Mouse (Mus musculus) liver, adult 2 months (tissue): ENCODE results near the gene Ift20. TPM values are rescaled to one million over a fixed set of nuclear protein-coding genes. Genes with fewer than 3 reads are reported as not detected.
A peak's percentile ranks its signal among the peaks of the same experiment; 100 is the strongest.

Source experiments
- DNase-seq: peaks from one replicate; pipeline ENCODE4 v3.0.0-alpha.2; 2011; ENCODE audit warnings: low read depth, low spot score; ENCODE audit errors: extremely low read depth
- H3K27ac ChIP-seq: fragments of 200-500 bp; replicated peaks from 2 replicates; pipeline ENCODE4 v1.5.1; 2012; ENCODE audit warnings: low read depth, mild to moderate bottlenecking, control low read depth, inconsistent platforms, low read length; ENCODE audit not compliant: insufficient read depth
- H3K27me3 ChIP-seq: fragments of 200-500 bp; 2 replicates; pipeline ENCODE4 v1.6.1; 2012; ENCODE audit warnings: mild to moderate bottlenecking, moderate library complexity, low read length, inconsistent platforms; ENCODE audit not compliant: control insufficient read depth, insufficient read depth
- H3K36me3 ChIP-seq: fragments of 200-500 bp; 2 replicates; pipeline ENCODE4 v1.6.1; 2012; ENCODE audit warnings: low read length, inconsistent platforms; ENCODE audit not compliant: control insufficient read depth, insufficient read depth
- H3K4me1 ChIP-seq: fragments of 200-500 bp; 2 replicates; pipeline ENCODE4 v1.6.1; 2011; ENCODE audit warnings: low read length; ENCODE audit not compliant: control insufficient read depth, insufficient read depth
- H3K4me3 ChIP-seq: fragments of 200-500 bp; 2 replicates; pipeline ENCODE4 v1.5.1; 2011; ENCODE audit warnings: low read depth, mild to moderate bottlenecking, control low read depth, low read length, moderate library complexity; ENCODE audit not compliant: insufficient read depth
- H3K79me2 ChIP-seq: fragments of 200-500 bp; 2 replicates; pipeline ENCODE4 v1.6.1; 2012; ENCODE audit warnings: inconsistent platforms, mild to moderate bottlenecking, low read length, moderate library complexity; ENCODE audit not compliant: control insufficient read depth, insufficient read depth
- H3K9ac ChIP-seq: fragments of 200-500 bp; 2 replicates; pipeline ENCODE4 v1.6.1; 2012; ENCODE audit warnings: low read depth, mild to moderate bottlenecking, control low read depth, inconsistent platforms, low read length
- CTCF ChIP-seq: fragments of 200-500 bp; IDR thresholded peaks from 2 replicates; pipeline ENCODE4 v1.5.1; 2011; ENCODE audit warnings: low read depth, low read length, control low read depth
- POLR2A ChIP-seq: fragments of 200-500 bp; IDR thresholded peaks from 2 replicates; pipeline ENCODE4 v1.6.1; 2011; ENCODE audit warnings: low read length, control low read depth; ENCODE audit not compliant: insufficient read depth; ENCODE audit errors: extremely low read depth
- WGBS: fragments of 180-500 bp; shearing (Covaris S2); methylation state at CpG from one replicate; pipeline ENCODE4 v1.1.7; 2018; 5-methylcytosine and 5-hydroxymethylcytosine counted together
- polyA plus RNA-seq: library from polyadenylated mRNA; depleted of rRNA; stranded (reverse); fragments of >200 nt; gene quantifications from 2 replicates; pipeline ENCODE4 v1.2.3, GENCODE M21; 2012
- total RNA-seq: library from RNA; depleted of rRNA; stranded (reverse); fragments of >200 nt; gene quantifications from 2 replicates; pipeline ENCODE4 v1.2.3, GENCODE M21; 2014

Gene Ift20
- total and polyA plus RNA-seq, 2 experiments: 80.7 to 120 TPM

- H3K4me1 ChIP-seq: peaks cover 17% of the 10 kb centered on the region
- no peak within 1 kb of the TSS for H3K9ac ChIP-seq
- H3K36me3 ChIP-seq: peaks cover 16% of the 10 kb centered on the region
- no peaks in the 10 kb centered on the region for H3K27me3 ChIP-seq
- TF ChIP-seq CTCF (no peak), POLR2A (0 out of 2 replicates have a peak, but pooled peaks have one; percentile 27)
- 26% methylated on average over 7 of the region's 7 CpGs for WGBS
- peak; percentile 80 for DNase-seq
- no peak within 1 kb of the TSS for H3K4me3 ChIP-seq
- H3K79me2 ChIP-seq: peaks cover 13% of the 10 kb centered on the region; the same call in 1 of the 2 replicates
- H3K27ac ChIP-seq: peak within 1 kb of the TSS; percentile 42
These were observed 33.1 kb upstream of the Ift20 start, which contains the start of gene Sebox for GRCm38 (mm10) chr11:78502909-78503650. TSS of gene Sebox (plus strand) at chr11:78503447.

DNA sequence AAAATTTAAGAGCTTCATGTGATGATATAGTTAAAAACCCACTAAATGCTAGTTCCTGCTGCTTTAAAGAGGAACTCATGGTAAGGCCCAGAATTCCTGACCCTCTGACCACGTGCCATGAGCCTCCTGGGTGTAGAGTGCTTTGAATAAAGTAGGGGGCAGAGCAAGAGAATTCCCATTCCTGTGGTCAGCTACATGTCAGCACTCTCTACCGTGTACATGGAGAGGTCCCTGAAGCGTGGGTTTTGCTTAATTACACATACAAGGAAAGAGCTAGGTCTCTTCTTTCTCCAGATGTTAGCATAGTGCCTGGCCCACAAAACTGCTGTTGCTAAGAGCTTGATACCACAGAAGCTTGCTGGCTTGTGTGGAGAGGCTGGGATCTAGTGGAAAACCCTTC lies 30.7 kb upstream of the Ift20 start:
- Histone ChIP-seq H3K9ac (no peak overlapping the region), H3K4me1 (peaks cover 15% of the 10 kb centered on the region), H3K27me3 (no peaks in the 10 kb centered on the region), H3K36me3 (peaks cover 26% of the 10 kb centered on the region), H3K27ac (no peak overlapping the region), H3K79me2 (peaks cover 2% of the 10 kb centered on the region; the same call in 1 of the 2 replicates), H3K4me3 (no peak overlapping the region)
- DNase-seq: no peak
- TF ChIP-seq POLR2A (no peak), CTCF (no peak)
- 85% methylated on average over 3 of the region's 3 CpGs for WGBS

DNA sequence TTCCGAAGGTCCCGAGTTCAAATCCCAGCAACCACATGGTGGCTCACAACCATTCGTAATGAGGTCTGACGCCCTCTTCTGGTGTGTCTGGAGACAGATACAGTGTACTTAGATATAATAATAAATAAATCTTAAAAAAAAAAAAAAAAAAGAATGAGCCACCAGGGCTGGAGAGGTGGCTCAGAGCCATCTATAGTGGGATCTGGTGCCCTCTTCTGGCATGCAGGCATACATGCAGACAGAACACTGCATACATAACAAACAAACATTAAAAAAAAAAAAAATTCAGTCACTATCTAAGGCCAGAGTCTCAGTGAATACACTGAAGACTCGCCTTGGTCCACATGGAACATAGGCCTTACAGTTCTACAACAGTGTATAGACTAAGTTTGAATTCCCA lies 27.0 kb upstream of the Ift20 start:
- Histone ChIP-seq H3K27me3 (no peaks in the 10 kb centered on the region), H3K4me1 (0 out of 2 replicates have a peak, but pooled peaks cover 3% of the 10 kb centered on the region), H3K27ac (no peak overlapping the region), H3K9ac (no peak overlapping the region), H3K79me2 (peaks cover 3% of the 10 kb centered on the region; the same call in 1 of the 2 replicates), H3K4me3 (no peak overlapping the region), H3K36me3 (peaks cover 19% of the 10 kb centered on the region; the same call in 1 of the 2 replicates)
- TF ChIP-seq CTCF (peak; percentile 54; the same call in 1 of the 2 replicates), POLR2A (no peak)
- WGBS: 75% methylated on average over 5 of the region's 5 CpGs
- no peak for DNase-seq

DNA sequence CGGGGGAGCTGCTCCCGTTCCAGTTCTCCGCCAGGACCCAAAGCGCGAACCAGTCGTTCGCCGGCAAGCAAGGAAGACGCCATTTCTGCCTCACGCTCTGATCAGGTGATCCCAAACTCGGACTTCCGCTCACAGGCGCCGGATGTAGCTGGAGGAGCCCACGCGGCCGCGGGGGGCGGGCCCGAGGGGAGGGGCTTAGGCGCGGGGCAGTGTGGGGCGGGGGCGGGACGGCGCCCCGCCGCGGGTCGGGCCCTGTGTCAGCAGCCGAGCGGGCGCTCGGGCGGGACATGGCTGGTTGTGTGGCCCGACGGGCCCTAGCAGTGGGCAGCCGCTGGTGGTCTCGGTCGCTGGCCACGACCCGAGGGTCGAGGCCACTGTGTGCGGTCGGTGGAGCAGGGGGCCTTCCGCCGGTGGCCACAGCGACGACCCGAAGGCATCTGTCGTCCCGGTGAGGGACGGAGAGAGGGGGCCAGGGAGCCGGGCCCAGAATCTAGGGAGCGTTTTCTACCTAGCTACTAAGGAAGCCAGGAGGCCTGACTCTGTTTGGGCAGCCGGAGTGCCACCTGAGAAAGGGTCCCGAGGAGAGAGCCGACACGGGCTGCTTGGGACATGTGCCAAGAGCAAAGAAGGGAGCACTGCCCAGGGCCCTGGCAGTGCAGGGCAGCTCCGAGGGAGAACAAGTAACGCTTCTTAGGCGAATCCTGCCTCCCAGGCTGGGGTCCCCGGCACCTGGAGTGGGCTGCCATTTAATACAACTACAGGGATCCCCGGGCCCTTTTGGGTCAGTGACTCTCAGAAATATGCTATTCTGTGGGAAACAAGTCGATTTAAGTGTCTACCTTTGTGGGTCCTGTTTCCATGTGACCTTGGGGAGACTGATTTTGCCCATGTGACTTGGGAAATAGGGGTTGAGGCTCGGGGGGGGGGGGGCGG lies 23.9 kb upstream of the Ift20 start, which contains the start of the genes Tmem199 and Poldip2:
Tmem199 (minus strand) TSS at position 148 of the 933 bp plus-strand sequence.
Poldip2 (plus strand) TSS at position 169 of the 933 bp plus-strand sequence.
- Histone ChIP-seq H3K9ac (peak within 1 kb of the TSS; percentile 99), H3K79me2 (peaks cover 3% of the 10 kb centered on the region; the same call in 1 of the 2 replicates), H3K27ac (peak within 1 kb of the TSS; percentile 91), H3K36me3 (peaks cover 34% of the 10 kb centered on the region), H3K4me1 (0 out of 2 replicates have a peak, but pooled peaks cover 3% of the 10 kb centered on the region), H3K27me3 (no peaks in the 10 kb centered on the region), H3K4me3 (peak within 1 kb of the TSS; percentile 88)
- TF ChIP-seq CTCF: no peak
- peak; percentile 90 for TF ChIP-seq POLR2A
- DNase-seq: peak; percentile 75
- WGBS: under 1% methylated on average over 66 of the region's 67 CpGs

- 0 out of 2 replicates have a peak overlapping the region, but pooled peaks have one; percentile 32 for H3K9ac ChIP-seq
- WGBS: 65% methylated on average over 3 of the region's 3 CpGs
- 0 out of 2 replicates have a peak, but pooled peaks cover 3% of the 10 kb centered on the region for H3K4me1 ChIP-seq
- TF ChIP-seq POLR2A: no peak
- H3K4me3 ChIP-seq: peak overlapping the region; percentile 19; the same call in 1 of the 2 replicates
- H3K79me2 ChIP-seq: peaks cover 3% of the 10 kb centered on the region; the same call in 1 of the 2 replicates
- peaks cover 34% of the 10 kb centered on the region for H3K36me3 ChIP-seq
- H3K27me3 ChIP-seq: no peaks in the 10 kb centered on the region
- H3K27ac ChIP-seq: no peak overlapping the region
- DNase-seq: no peak
These were observed 22.9 kb upstream of the Ift20 start for GRCm38 (mm10) chr11:78513106-78513790.
